Mouse (Mus musculus) hindbrain, embryonic 15.5 days (tissue): Measurements from ENCODE around the gene Fads6. TPM values are rescaled to one million over a fixed set of nuclear protein-coding genes. Genes with fewer than 3 reads are reported as not detected.

ENCODE experiments used
- ATAC-seq: fragments of 200-750 bp; cut with Nextera tagmentation; 2 replicates; pipeline ENCODE4 v1.8.0; 2017; ENCODE audit warnings: low read depth, moderate number of reproducible peaks, moderate TSS enrichment; ENCODE audit not compliant: low FRiP score
- H3K27ac ChIP-seq: fragments of 300-500 bp; sonication (generic); replicated peaks from 2 replicates; pipeline ENCODE4 v1.5.1; 2015; ENCODE audit warnings: mild to moderate bottlenecking, inconsistent platforms
- H3K27me3 ChIP-seq: fragments of 300-500 bp; sonication (generic); 2 replicates; pipeline ENCODE4 v1.6.1; 2015; ENCODE audit warnings: control low read depth, inconsistent platforms
- H3K36me3 ChIP-seq: fragments of 300-500 bp; sonication (generic); 2 replicates; pipeline ENCODE4 v1.6.1; 2015; ENCODE audit warnings: control low read depth, inconsistent platforms
- H3K4me1 ChIP-seq: fragments of 300-500 bp; sonication (generic); replicated peaks from 2 replicates; pipeline ENCODE4 v1.6.1; 2015; ENCODE audit warnings: control low read depth, inconsistent platforms
- H3K4me2 ChIP-seq: fragments of 300-500 bp; sonication (generic); 2 replicates; pipeline ENCODE4 v1.6.1; 2015; ENCODE audit warnings: moderate library complexity, mild to moderate bottlenecking, inconsistent platforms
- H3K4me3 ChIP-seq: fragments of 300-500 bp; sonication (generic); 2 replicates; pipeline ENCODE4 v1.5.1; 2015; ENCODE audit warnings: mild to moderate bottlenecking, inconsistent platforms
- H3K9ac ChIP-seq: fragments of 300-500 bp; sonication (generic); 2 replicates; pipeline ENCODE4 v1.6.1; 2015; ENCODE audit warnings: inconsistent platforms
- H3K9me3 ChIP-seq: fragments of 300-500 bp; sonication (generic); 2 replicates; pipeline ENCODE4 v1.6.1; 2016; ENCODE audit warnings: control low read depth, inconsistent platforms
- WGBS: fragments of 180-500 bp; shearing (Covaris S2); methylation state at CpG from one replicate; pipeline ENCODE4 v1.1.7; 2015; 5-methylcytosine and 5-hydroxymethylcytosine counted together
- polyA plus RNA-seq: library from polyadenylated mRNA; unstranded; fragments of >200 nt; fragmentation: Nextera tagmentation; extraction: Ambion mirVana; gene quantifications from 2 replicates; pipeline ENCODE4 v1.2.1, GENCODE M21; 2015

Fads6 gene
- polyA plus RNA-seq, 1 experiment from 2014 or later, result 1.3 TPM

DNA sequence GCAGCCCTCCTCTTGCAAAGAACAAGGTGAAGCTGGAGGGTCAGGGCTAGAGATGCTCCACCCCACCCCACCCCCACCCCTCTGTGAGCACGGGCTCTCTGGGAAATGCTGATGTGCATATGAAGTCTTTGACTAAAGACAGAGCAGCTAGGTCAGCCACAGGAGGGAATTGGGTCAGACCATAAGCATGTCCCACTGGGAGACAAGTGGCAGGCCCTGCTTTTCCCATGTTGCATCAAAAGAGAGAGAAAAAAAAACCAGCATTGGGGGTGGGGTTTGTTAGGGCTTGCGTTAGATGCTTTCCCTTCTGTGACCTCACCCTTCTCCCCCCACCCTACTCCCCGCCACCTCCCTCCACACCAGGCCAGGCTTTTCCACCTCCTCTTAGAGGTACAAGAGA lies 50.2 kb downstream of the Fads6 start:
- Histone ChIP-seq H3K9me3 (no peaks in the 10 kb centered on the region), H3K4me3 (no peak overlapping the region), H3K27me3 (peaks cover 45% of the 10 kb centered on the region), H3K9ac (no peak overlapping the region), H3K36me3 (0 out of 2 replicates have a peak, but pooled peaks cover 7% of the 10 kb centered on the region), H3K4me2 (no peak overlapping the region), H3K4me1 (peaks cover 43% of the 10 kb centered on the region), H3K27ac (no peak overlapping the region)
- no peak for ATAC-seq
- WGBS, result 13% methylated on average over 3 of the region's 3 CpGs

DNA sequence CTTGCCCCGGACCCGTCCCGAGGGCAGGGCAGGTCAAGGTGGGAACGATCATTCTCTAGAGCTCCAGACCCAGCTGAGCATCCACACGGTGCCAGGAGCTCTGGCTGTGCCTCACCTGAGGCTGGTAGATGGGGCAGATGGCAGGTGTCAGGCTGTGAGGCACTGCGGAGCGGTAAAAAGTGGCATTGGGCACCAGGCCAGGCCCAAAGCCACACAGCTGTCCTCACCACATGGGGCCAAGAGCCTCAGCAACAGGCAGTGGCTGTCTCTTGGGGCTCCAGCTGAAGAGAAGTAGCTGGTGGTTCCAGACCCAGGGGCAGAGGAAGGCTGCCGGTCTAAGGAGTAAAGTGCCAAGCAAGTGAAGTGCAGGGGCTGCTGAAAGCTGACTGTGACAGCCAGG lies 51.1 kb downstream of the Fads6 start:
- Histone ChIP-seq H3K9me3 (no peaks in the 10 kb centered on the region), H3K4me2 (no peak overlapping the region), H3K9ac (no peak overlapping the region), H3K4me1 (peaks cover 43% of the 10 kb centered on the region), H3K4me3 (no peak overlapping the region), H3K27me3 (peaks cover 37% of the 10 kb centered on the region), H3K36me3 (0 out of 2 replicates have a peak, but pooled peaks cover 7% of the 10 kb centered on the region), H3K27ac (no peak overlapping the region)
- ATAC-seq, result no peak
- 51% methylated on average over 8 of the region's 8 CpGs for WGBS

DNA sequence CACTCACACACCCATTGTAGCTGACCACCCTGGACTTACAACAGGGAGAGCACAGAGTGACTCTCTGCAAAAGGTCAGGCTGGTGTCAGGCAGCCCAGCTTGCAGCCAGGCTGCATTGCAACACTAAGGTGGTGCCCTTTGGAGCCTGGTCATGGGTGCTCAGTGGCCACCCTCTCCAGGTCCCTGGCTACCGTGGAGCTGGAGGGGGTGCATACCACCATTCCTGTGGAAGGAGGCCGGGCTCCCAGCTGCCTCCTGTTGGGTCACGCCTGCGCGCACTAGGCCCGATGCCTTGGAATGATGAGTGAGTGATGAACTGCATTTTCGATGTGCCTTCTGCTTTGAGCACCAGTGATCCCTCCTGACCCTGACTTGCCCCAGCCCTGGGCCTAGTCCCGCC lies 52.6 kb downstream of the Fads6 start:
- 0 out of 2 replicates have a peak, but pooled peaks cover 7% of the 10 kb centered on the region for H3K36me3 ChIP-seq
- H3K27me3 ChIP-seq, result peaks cover 27% of the 10 kb centered on the region
- H3K27ac ChIP-seq, result no peak overlapping the region
- no peak overlapping the region for H3K9ac ChIP-seq
- no peak overlapping the region for H3K4me2 ChIP-seq
- H3K4me1 ChIP-seq, result peaks cover 37% of the 10 kb centered on the region
- no peak overlapping the region for H3K4me3 ChIP-seq
- no peaks in the 10 kb centered on the region for H3K9me3 ChIP-seq
- WGBS, result 77% methylated on average over 8 of the region's 8 CpGs
- no peak for ATAC-seq

DNA sequence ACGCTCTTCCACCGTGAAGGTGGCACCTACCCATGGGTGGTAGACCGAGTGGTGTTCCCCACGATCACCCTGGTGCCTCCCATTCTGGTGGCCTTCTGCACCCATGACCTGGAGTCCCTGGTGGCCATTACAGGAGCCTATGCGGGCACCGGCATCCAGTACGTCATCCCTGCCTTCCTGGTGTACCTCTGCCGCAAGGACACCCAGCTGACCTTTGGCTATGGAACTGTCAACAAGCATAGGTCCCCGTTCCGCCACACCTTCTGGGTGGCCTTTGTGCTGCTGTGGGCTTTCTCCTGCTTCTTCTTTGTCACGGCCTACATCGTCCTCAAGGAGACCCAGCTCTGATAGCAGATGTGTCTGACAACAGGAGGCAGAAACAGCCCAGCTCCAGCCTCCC lies 53.7 kb downstream of the Fads6 start:
- peaks cover 35% of the 10 kb centered on the region for H3K4me1 ChIP-seq
- H3K36me3 ChIP-seq, result 0 out of 2 replicates have a peak, but pooled peaks cover 7% of the 10 kb centered on the region
- 90% methylated on average over 12 of the region's 12 CpGs for WGBS
- peaks cover 17% of the 10 kb centered on the region for H3K27me3 ChIP-seq
- H3K27ac ChIP-seq, result no peak overlapping the region
- H3K4me3 ChIP-seq, result no peak overlapping the region
- H3K4me2 ChIP-seq, result no peak overlapping the region
- H3K9me3 ChIP-seq, result no peaks in the 10 kb centered on the region
- ATAC-seq, result no peak
- H3K9ac ChIP-seq, result no peak overlapping the region

DNA sequence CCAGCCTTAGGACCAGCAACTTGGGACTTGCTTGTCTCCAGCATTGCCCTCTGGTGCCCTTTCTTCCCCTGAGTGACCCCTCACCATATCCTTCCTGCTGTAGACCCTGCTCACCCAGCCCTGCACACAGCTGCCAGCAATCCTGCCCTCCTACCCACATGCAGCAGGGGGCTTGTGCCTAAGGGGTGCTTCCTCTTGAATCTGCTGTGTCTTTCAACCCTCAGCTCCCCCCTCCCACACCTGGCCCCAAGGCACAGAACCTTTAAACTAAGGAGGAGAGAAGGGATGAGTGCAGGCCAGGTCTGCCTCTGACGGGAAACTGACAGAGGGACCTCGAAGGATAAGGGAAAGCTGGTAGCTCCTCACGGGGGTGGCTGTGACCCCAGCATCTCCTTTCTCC lies 54.7 kb downstream of the Fads6 start:
- no peak for ATAC-seq
- no peak overlapping the region for H3K27ac ChIP-seq
- no peaks in the 10 kb centered on the region for H3K9me3 ChIP-seq
- H3K36me3 ChIP-seq, result 0 out of 2 replicates have a peak, but pooled peaks cover 7% of the 10 kb centered on the region
- H3K4me2 ChIP-seq, result no peak overlapping the region
- no peak overlapping the region for H3K4me3 ChIP-seq
- H3K4me1 ChIP-seq, result peaks cover 28% of the 10 kb centered on the region
- peaks cover 7% of the 10 kb centered on the region; the same call in 1 of the 2 replicates for H3K27me3 ChIP-seq
- H3K9ac ChIP-seq, result no peak overlapping the region
- WGBS, result 82% methylated on average over 3 of the region's 3 CpGs

DNA sequence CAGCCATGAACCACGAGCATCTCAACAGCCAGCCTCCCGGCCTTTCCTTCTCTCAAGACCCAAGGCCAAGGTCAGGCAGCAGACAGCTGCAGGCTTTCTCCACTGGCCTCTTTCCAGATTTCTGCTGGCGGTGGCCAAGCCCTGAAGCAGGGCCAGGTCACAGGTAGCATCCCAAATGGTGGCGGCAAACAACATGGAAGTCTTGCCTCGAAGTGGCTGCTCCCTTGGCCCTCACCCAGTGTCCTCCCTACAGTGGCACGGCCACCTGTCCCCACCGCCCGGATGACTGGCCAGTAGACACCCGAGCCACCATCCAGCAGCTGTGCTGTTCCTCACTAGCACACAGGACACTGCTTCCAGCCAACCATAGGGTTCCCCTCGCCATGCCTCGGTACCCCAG lies 56.1 kb downstream of the Fads6 start:
- H3K27ac ChIP-seq, result no peak overlapping the region
- no peak overlapping the region for H3K4me3 ChIP-seq
- H3K36me3 ChIP-seq, result 0 out of 2 replicates have a peak, but pooled peaks cover 7% of the 10 kb centered on the region
- peaks cover 8% of the 10 kb centered on the region; the same call in 1 of the 2 replicates for H3K27me3 ChIP-seq
- no peak overlapping the region for H3K4me2 ChIP-seq
- ATAC-seq, result no peak
- H3K4me1 ChIP-seq, result peaks cover 19% of the 10 kb centered on the region
- H3K9ac ChIP-seq, result no peak overlapping the region
- WGBS, result 69% methylated on average over 11 of the region's 11 CpGs
- no peaks in the 10 kb centered on the region for H3K9me3 ChIP-seq

DNA sequence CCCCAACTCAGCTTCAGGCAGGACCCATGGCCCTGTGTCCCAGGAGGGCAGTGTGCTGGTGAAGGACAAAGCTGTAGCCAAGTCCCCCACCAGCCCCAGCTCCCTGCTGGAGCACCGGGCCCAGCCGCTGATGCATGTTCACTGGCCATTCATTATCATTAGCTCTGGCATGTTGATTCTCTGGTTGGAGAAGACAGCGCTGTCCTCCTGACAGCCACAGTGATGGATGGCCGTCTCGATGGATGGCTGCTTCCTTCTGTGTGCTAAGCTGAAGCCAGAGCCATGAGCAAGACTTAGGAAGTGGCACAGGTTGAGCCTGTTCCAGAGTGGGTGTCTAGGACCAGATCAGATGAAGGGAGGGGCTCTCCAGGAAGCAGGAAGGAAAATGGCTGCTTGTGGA lies 60.9 kb downstream of the Fads6 start:
- H3K27ac ChIP-seq, result peak overlapping the region; percentile 51
- no peak overlapping the region for H3K4me3 ChIP-seq
- H3K27me3 ChIP-seq, result 0 out of 2 replicates have a peak, but pooled peaks cover 3% of the 10 kb centered on the region
- H3K36me3 ChIP-seq, result no peaks in the 10 kb centered on the region
- no peak overlapping the region for H3K4me2 ChIP-seq
- H3K4me1 ChIP-seq, result peaks cover 53% of the 10 kb centered on the region
- H3K9ac ChIP-seq, result no peak overlapping the region
- peak; percentile 32; the same call in 1 of the 2 replicates for ATAC-seq
- no peaks in the 10 kb centered on the region for H3K9me3 ChIP-seq
- 17% methylated on average over 5 of the region's 5 CpGs for WGBS

DNA sequence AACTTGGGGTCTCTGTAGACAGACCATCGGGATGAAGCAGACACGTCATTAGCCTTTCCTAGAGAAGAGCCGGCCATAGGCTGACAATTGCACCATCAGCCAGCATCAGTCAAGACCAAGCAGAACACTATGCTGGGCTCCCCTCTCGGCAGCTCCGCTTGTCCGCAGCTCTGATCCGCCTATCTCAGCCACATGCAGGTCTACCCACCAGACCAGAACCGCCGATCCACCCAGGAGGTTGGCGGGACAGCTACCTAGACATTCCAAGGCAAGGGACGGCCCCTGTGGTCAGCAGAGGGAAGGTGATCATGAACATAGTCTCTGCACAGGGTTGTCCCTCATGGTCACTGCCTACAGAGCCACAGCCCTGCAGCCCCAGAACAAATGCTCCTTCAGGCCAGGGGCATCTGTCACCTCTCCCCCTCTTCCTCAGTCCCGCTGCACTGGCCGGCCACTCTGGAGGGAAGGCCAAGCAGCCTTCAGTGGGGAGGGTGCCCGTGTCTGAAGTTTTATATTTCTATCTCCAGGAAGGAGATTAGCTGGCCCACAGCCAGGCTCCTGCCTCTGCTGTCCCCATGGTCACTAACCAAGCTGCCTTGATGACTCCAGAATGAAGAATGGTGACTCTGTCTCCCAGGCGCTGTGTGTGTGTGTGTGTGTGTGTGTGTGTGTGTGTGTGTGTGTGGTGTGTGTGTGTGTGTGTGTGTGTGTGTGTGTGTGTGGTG lies 63.0 kb downstream of the Fads6 start:
- 0 out of 2 replicates have a peak, but pooled peaks have one; percentile 7 for ATAC-seq
- Histone ChIP-seq H3K4me1 (peaks cover 54% of the 10 kb centered on the region), H3K27ac (no peak overlapping the region), H3K4me3 (no peak overlapping the region), H3K9me3 (no peaks in the 10 kb centered on the region), H3K36me3 (no peaks in the 10 kb centered on the region), H3K9ac (no peak overlapping the region), H3K4me2 (no peak overlapping the region), H3K27me3 (0 out of 2 replicates have a peak, but pooled peaks cover 11% of the 10 kb centered on the region)
- 65% methylated on average over 15 of the region's 15 CpGs for WGBS

DNA sequence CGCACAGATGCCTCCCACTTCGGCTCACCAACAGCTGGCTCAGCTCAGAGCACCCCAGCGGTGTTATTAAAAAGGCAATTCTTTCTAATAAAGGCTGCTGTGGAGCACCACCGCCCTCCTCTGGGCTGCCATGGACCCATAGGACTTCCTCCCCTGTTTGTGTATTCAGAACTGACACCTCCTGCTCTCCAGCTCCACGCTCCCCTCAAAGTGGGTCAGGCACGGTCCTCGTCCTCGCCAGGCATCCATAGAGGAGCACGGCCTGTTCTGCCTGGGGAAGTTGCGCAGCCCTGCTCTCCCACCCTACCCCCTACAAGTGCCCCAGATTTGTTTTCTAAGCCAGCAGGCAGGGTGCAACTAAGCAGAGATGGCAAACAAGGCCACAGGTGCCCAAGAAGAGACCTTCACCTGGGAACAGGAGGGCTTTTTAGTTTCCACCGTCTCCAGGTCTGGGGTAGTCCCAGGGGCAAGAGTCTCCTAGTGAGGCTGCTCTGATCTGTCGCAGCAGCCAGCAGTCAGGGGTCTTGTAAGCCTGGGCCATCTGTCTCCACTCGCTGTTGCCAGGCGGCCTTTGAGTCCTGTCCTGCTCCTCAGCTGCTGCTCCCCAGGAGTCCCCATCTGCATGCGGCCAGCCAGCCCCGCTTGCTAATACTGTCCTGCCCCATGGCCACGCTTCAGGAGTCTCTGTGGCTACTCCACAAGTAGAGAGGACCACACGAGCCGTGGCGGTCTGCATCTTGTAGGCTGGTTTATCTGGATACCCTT lies 63.8 kb downstream of the Fads6 start:
- no peak overlapping the region for H3K4me3 ChIP-seq
- peaks cover 59% of the 10 kb centered on the region for H3K4me1 ChIP-seq
- no peaks in the 10 kb centered on the region for H3K36me3 ChIP-seq
- H3K27ac ChIP-seq, result no peak overlapping the region
- no peak overlapping the region for H3K4me2 ChIP-seq
- 32% methylated on average over 20 of the region's 20 CpGs for WGBS
- H3K9me3 ChIP-seq, result no peaks in the 10 kb centered on the region
- H3K9ac ChIP-seq, result no peak overlapping the region
- 0 out of 2 replicates have a peak, but pooled peaks cover 11% of the 10 kb centered on the region for H3K27me3 ChIP-seq
- ATAC-seq, result no peak

DNA sequence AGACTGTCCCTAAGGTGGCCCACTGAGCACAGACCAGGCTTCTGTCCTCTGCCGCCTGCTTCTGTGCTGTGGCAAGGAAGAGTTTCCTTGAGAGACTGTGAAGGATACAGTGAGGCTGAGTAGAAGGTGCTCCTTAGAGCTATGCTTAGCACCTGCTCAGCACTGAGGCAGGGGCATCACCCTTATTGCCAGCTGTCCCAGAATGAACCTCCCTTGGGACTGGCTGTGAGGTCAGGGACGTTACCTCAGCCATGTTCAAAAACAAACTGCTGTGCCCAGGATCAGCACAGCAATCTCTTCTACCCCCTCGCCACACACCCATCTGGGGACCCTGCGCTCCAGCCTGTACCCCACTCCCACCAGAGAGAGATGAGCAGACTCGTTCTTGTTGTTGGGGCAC lies 64.6 kb downstream of the Fads6 start:
- no peak overlapping the region for H3K4me2 ChIP-seq
- 0 out of 2 replicates have a peak, but pooled peaks cover 11% of the 10 kb centered on the region for H3K27me3 ChIP-seq
- no peaks in the 10 kb centered on the region for H3K36me3 ChIP-seq
- H3K4me1 ChIP-seq, result peaks cover 67% of the 10 kb centered on the region
- H3K9ac ChIP-seq, result no peak overlapping the region
- no peak for ATAC-seq
- no peak overlapping the region for H3K27ac ChIP-seq
- no peaks in the 10 kb centered on the region for H3K9me3 ChIP-seq
- 74% methylated on average over 5 of the region's 5 CpGs for WGBS
- no peak overlapping the region for H3K4me3 ChIP-seq

DNA sequence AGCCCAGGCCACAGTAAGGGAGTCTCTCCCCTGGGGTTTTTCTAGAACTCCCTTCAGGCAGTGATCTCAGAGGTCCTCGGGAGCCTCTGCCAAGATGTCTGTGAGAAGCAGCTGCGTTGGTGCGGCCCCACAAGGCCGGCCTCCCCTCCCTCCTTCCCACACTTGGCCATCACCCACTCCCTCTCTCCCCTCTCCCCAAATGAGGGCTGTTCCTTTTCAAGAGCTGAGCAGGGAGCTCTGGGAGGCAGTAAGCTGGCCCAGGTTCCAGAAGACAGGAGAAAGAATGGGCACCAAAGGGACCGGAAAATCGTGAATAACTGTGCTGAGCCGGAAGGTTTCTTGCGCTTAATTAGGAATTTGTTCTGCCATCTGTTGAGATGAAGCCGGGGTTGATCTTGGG lies 65.5 kb downstream of the Fads6 start:
- ATAC-seq, result no peak
- H3K27ac ChIP-seq, result peak overlapping the region; percentile 32; the same call in 1 of the 2 replicates

More for the DNA sequence above, 65.5 kb downstream of the Fads6 start:
- Histone ChIP-seq H3K4me2 (no peak overlapping the region), H3K27me3 (0 out of 2 replicates have a peak, but pooled peaks cover 7% of the 10 kb centered on the region), H3K36me3 (no peaks in the 10 kb centered on the region), H3K4me1 (peaks cover 77% of the 10 kb centered on the region), H3K9me3 (no peaks in the 10 kb centered on the region), H3K9ac (no peak overlapping the region), H3K4me3 (no peak overlapping the region)
- 24% methylated on average over 9 of the region's 9 CpGs for WGBS
